Mouse (Mus musculus): ENCODE data around the gene Sln. TPM values are rescaled to one million over a fixed set of nuclear protein-coding genes. Genes with fewer than 3 reads are reported as not detected.

Sln gene
- polyA plus RNA-seq, 1 experiment = not detected

- no peaks in the 10 kb centered on the region for H3K27me3 ChIP-seq (ENCODE audit: control insufficient read depth, insufficient read depth, insufficient read length)
- TF ChIP-seq TCF12 (IDR thresholded peaks at IDR 0.05; ENCODE audit: insufficient read depth, poor library complexity, severe bottlenecking) (no peak), TCF3 (IDR thresholded peaks at IDR 0.05; ENCODE audit: insufficient read length, low read depth) (no peak), CEBPB (IDR thresholded peaks at IDR 0.05; ENCODE audit: insufficient read depth, poor library complexity, severe bottlenecking) (no peak), POLR2AphosphoS2 (IDR thresholded peaks at IDR 0.05; ENCODE audit: insufficient read length, low read depth) (no peak)
- H3K36me3 ChIP-seq (ENCODE audit: control insufficient read depth, insufficient read depth) = no peaks in the 10 kb centered on the region
These were observed 40.1 kb downstream of the Sln start for GRCm38 (mm10) chr9:53890075-53890474.

GRCm38 (mm10) chr9:53895827-53896226, 45.9 kb downstream of the Sln start:
- H3ac ChIP-seq (ENCODE audit: control insufficient read depth, insufficient read length) = no peak overlapping the region
- H3K4me2 ChIP-seq (ENCODE audit: low read depth) = no peak overlapping the region
- no peaks in the 10 kb centered on the region for H3K79me2 ChIP-seq (ENCODE audit: control insufficient read depth, insufficient read depth)
- no peak for TF ChIP-seq REST (IDR thresholded peaks at IDR 0.05; ENCODE audit: insufficient read depth, insufficient read length)
- TF ChIP-seq MAX (IDR thresholded peaks at IDR 0.05; ENCODE audit: low read depth) = no peak
- no peak for TF ChIP-seq TCF12 (IDR thresholded peaks at IDR 0.05; ENCODE audit: insufficient read depth, poor library complexity, severe bottlenecking)
- no peak for TF ChIP-seq POLR2AphosphoS2 (IDR thresholded peaks at IDR 0.05; ENCODE audit: insufficient read length, low read depth)
- H3K27me3 ChIP-seq (ENCODE audit: control insufficient read depth, insufficient read depth, insufficient read length) = no peaks in the 10 kb centered on the region
- H3K4me3 ChIP-seq = no peak overlapping the region
- H3K36me3 ChIP-seq (ENCODE audit: control insufficient read depth, insufficient read depth) = no peaks in the 10 kb centered on the region

More at GRCm38 (mm10) chr9:53890075-53890474, 40.1 kb downstream of the Sln start:
- H3K79me2 ChIP-seq (ENCODE audit: control insufficient read depth, insufficient read depth) = no peaks in the 10 kb centered on the region
- no peak overlapping the region for H3K4me3 ChIP-seq
- no peak overlapping the region for H3ac ChIP-seq (ENCODE audit: control insufficient read depth, insufficient read length)
- H3K4me2 ChIP-seq (ENCODE audit: low read depth) = no peak overlapping the region

GRCm38 (mm10) chr9:53899836-53900235, 49.9 kb downstream of the Sln start:
- Histone ChIP-seq H3K4me2 (ENCODE audit: low read depth) (no peak overlapping the region), H3ac (ENCODE audit: control insufficient read depth, insufficient read length) (no peak overlapping the region), H3K4me3 (no peak overlapping the region), H3K27me3 (ENCODE audit: control insufficient read depth, insufficient read depth, insufficient read length) (no peaks in the 10 kb centered on the region), H3K36me3 (ENCODE audit: control insufficient read depth, insufficient read depth) (no peaks in the 10 kb centered on the region), H3K79me2 (ENCODE audit: control insufficient read depth, insufficient read depth) (no peaks in the 10 kb centered on the region)
- no peak for TF ChIP-seq MAX (IDR thresholded peaks at IDR 0.05; ENCODE audit: low read depth)
- TF ChIP-seq MYOG (IDR thresholded peaks at IDR 0.05; ENCODE audit: control insufficient read depth in 1 of 3, insufficient read depth in 1 of 3, insufficient read length in 2 of 3, low read depth in 2 of 3) = no peak
- no peak for TF ChIP-seq E2F4 (IDR thresholded peaks at IDR 0.05; ENCODE audit: insufficient read depth)
- no peak for TF ChIP-seq SRF (IDR thresholded peaks at IDR 0.05; ENCODE audit: control insufficient read depth, insufficient read length, low read depth)
- TF ChIP-seq POLR2AphosphoS2 (IDR thresholded peaks at IDR 0.05; ENCODE audit: insufficient read length, low read depth) = no peak
- no peak for TF ChIP-seq POLR2A (IDR thresholded peaks at IDR 0.05; ENCODE audit: insufficient read length, low read depth)
- no peak for TF ChIP-seq TCF12 (IDR thresholded peaks at IDR 0.05; ENCODE audit: insufficient read depth, poor library complexity, severe bottlenecking)
- TF ChIP-seq REST (IDR thresholded peaks at IDR 0.05; ENCODE audit: insufficient read depth, insufficient read length) = no peak
- TF ChIP-seq USF1 (IDR thresholded peaks at IDR 0.05; ENCODE audit: low read depth) = no peak
- TF ChIP-seq CEBPB (IDR thresholded peaks at IDR 0.05; ENCODE audit: insufficient read depth, poor library complexity, severe bottlenecking) = no peak
- no peak for TF ChIP-seq TCF3 (IDR thresholded peaks at IDR 0.05; ENCODE audit: insufficient read length, low read depth)
- no peak for TF ChIP-seq MYOD1 (IDR thresholded peaks at IDR 0.05; ENCODE audit: control insufficient read depth in 1 of 3, insufficient read length in 2 of 3, low read depth in 2 of 3)

GRCm38 (mm10) chr9:53903215-53903842, 53.4 kb downstream of the Sln start:
- H3K4me3 ChIP-seq = no peak overlapping the region
- H3K27me3 ChIP-seq (ENCODE audit: control insufficient read depth, insufficient read depth, insufficient read length) = no peaks in the 10 kb centered on the region
- H3K36me3 ChIP-seq (ENCODE audit: control insufficient read depth, insufficient read depth) = no peaks in the 10 kb centered on the region
- no peaks in the 10 kb centered on the region for H3K79me2 ChIP-seq (ENCODE audit: control insufficient read depth, insufficient read depth)
- H3ac ChIP-seq (ENCODE audit: control insufficient read depth, insufficient read length) = no peak overlapping the region
- TF ChIP-seq USF1 (IDR thresholded peaks at IDR 0.05; ENCODE audit: low read depth) (no peak), TCF12 (IDR thresholded peaks at IDR 0.05; ENCODE audit: insufficient read depth, poor library complexity, severe bottlenecking) (no peak), MAX (IDR thresholded peaks at IDR 0.05; ENCODE audit: low read depth) (no peak), POLR2A (IDR thresholded peaks at IDR 0.05; ENCODE audit: insufficient read length, low read depth) (no peak), TCF3 (IDR thresholded peaks at IDR 0.05; ENCODE audit: insufficient read length, low read depth) (no peak), REST (IDR thresholded peaks at IDR 0.05; ENCODE audit: insufficient read depth, insufficient read length) (no peak)
- no peak overlapping the region for H3K4me2 ChIP-seq (ENCODE audit: low read depth)

Other genes with a start within 250 kb of the Sln start
- 34.9 TPM for gene Acat1, start 239.8 kb upstream of the Sln start, polyA plus RNA-seq (2012; fragmentation: generic; extraction: Trizol)
- gene Cul5, start 180.2 kb upstream of the Sln start, polyA plus RNA-seq (2012; fragmentation: generic; extraction: Trizol) = 10.2 TPM
- gene Rab39, start 143.9 kb upstream of the Sln start, polyA plus RNA-seq (2012; fragmentation: generic; extraction: Trizol) = not detected
- gene Slc35f2, start 78.6 kb upstream of the Sln start, polyA plus RNA-seq (2012; fragmentation: generic; extraction: Trizol) = 0.02 TPM
- gene Elmod1, start 125.1 kb downstream of the Sln start, polyA plus RNA-seq (2012; fragmentation: generic; extraction: Trizol) = not detected
- not detected for gene Tnfaip8l3, start 218.2 kb downstream of the Sln start, polyA plus RNA-seq (2012; fragmentation: generic; extraction: Trizol)

Data from myocyte (in vitro differentiated cells).